Mouse (Mus musculus): ENCODE data around the gene Acap2. TPM values are rescaled to one million over a fixed set of nuclear protein-coding genes. Genes with fewer than 3 reads are reported as not detected.

Acap2 gene
- polyA plus RNA-seq, 1 experiment from 2014 or later = 24.6 TPM

GRCm38 (mm10) chr16:31080573-31081051, 120.4 kb downstream of the Acap2 start:
- H3K27ac ChIP-seq = peak overlapping the region; percentile 92
- H3K4me1 ChIP-seq = peaks cover 10% of the 10 kb centered on the region
- peak; percentile 65 for ATAC-seq (ENCODE audit: insufficient number of reproducible peaks, insufficient read depth, low FRiP score, low TSS enrichment)
- H3K9me3 ChIP-seq = no peaks in the 10 kb centered on the region
- H3K4me2 ChIP-seq (replicated peaks) = peak overlapping the region; percentile 96
- H3K9ac ChIP-seq = peak overlapping the region; percentile 79
- H3K36me3 ChIP-seq = no peaks in the 10 kb centered on the region
- under 1% methylated on average over 36 of the region's 36 CpGs for WGBS
- H3K4me3 ChIP-seq = peak overlapping the region; percentile 80
- H3K27me3 ChIP-seq = no peaks in the 10 kb centered on the region

GRCm38 (mm10) chr16:31077396-31077795, 123.6 kb downstream of the Acap2 start:
- H3K9ac ChIP-seq = no peak overlapping the region
- no peak for ATAC-seq (ENCODE audit: insufficient number of reproducible peaks, insufficient read depth, low FRiP score, low TSS enrichment)
- 86% methylated on average over 5 of the region's 5 CpGs for WGBS

GRCm38 (mm10) chr16:31076436-31076835, 124.6 kb downstream of the Acap2 start:
- H3K4me3 ChIP-seq = no peak overlapping the region
- no peak for ATAC-seq (ENCODE audit: insufficient number of reproducible peaks, insufficient read depth, low FRiP score, low TSS enrichment)
- 81% methylated on average over 8 of the region's 8 CpGs for WGBS

More at GRCm38 (mm10) chr16:31077396-31077795, 123.6 kb downstream of the Acap2 start:
- no peaks in the 10 kb centered on the region for H3K9me3 ChIP-seq
- H3K27me3 ChIP-seq = no peaks in the 10 kb centered on the region
- H3K4me3 ChIP-seq = no peak overlapping the region
- H3K27ac ChIP-seq = no peak overlapping the region
- peaks cover 10% of the 10 kb centered on the region for H3K4me1 ChIP-seq
- H3K4me2 ChIP-seq (replicated peaks) = no peak overlapping the region
- H3K36me3 ChIP-seq = no peaks in the 10 kb centered on the region

DNA sequence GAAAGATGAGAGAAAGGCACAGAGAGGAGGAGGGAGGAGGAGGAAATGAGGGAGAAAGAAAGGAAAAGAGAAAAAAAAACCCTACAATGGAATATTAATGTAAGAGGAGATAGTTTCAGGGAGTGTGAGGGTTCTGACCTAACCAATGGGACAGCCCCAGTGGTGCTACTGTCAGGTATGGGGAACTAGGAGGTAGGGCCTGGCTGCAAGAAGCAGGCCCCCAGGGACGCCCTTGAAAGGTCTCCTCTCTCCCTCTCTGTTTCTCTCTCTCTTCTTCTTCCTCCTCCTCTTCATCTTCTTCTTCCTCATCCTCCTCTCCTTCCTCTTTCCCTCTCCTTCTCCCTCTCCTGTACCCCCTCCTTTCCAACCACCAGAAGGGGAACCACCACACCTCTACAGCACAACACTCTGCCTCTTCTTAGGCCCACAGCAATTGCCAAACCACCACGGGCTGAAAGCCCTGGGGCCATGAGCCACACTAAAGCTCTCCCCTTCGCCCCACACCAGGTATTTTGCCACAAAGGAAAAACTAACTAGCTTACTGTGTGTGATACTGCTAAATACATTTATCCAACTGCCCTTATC, 126.6 kb downstream of the Acap2 start:
- no peak overlapping the region for H3K4me3 ChIP-seq
- no peak for ATAC-seq (ENCODE audit: insufficient number of reproducible peaks, insufficient read depth, low FRiP score, low TSS enrichment)
- no peaks in the 10 kb centered on the region for H3K27me3 ChIP-seq
- no peak overlapping the region for H3K4me2 ChIP-seq (replicated peaks)
- no peaks in the 10 kb centered on the region for H3K36me3 ChIP-seq
- no peak overlapping the region for H3K27ac ChIP-seq
- H3K4me1 ChIP-seq = peaks cover 16% of the 10 kb centered on the region
- no peak overlapping the region for H3K9ac ChIP-seq
- whole genome bisulfite sequencing = 71% methylated on average over 3 of the region's 3 CpGs
- no peaks in the 10 kb centered on the region for H3K9me3 ChIP-seq

More at GRCm38 (mm10) chr16:31076436-31076835, 124.6 kb downstream of the Acap2 start:
- Histone ChIP-seq H3K9me3 (no peaks in the 10 kb centered on the region), H3K27me3 (no peaks in the 10 kb centered on the region), H3K9ac (no peak overlapping the region), H3K4me1 (peaks cover 7% of the 10 kb centered on the region), H3K4me2 (replicated peaks) (no peak overlapping the region), H3K27ac (no peak overlapping the region), H3K36me3 (no peaks in the 10 kb centered on the region)

GRCm38 (mm10) chr16:31071731-31072130, 129.3 kb downstream of the Acap2 start:
- Histone ChIP-seq H3K9me3 (no peaks in the 10 kb centered on the region), H3K4me3 (no peak overlapping the region), H3K27me3 (no peaks in the 10 kb centered on the region), H3K4me2 (replicated peaks) (no peak overlapping the region), H3K27ac (no peak overlapping the region), H3K9ac (no peak overlapping the region), H3K36me3 (no peaks in the 10 kb centered on the region), H3K4me1 (peaks cover 30% of the 10 kb centered on the region)
- ATAC-seq (ENCODE audit: insufficient number of reproducible peaks, insufficient read depth, low FRiP score, low TSS enrichment) = no peak
- WGBS = 81% methylated on average over 6 of the region's 6 CpGs

DNA sequence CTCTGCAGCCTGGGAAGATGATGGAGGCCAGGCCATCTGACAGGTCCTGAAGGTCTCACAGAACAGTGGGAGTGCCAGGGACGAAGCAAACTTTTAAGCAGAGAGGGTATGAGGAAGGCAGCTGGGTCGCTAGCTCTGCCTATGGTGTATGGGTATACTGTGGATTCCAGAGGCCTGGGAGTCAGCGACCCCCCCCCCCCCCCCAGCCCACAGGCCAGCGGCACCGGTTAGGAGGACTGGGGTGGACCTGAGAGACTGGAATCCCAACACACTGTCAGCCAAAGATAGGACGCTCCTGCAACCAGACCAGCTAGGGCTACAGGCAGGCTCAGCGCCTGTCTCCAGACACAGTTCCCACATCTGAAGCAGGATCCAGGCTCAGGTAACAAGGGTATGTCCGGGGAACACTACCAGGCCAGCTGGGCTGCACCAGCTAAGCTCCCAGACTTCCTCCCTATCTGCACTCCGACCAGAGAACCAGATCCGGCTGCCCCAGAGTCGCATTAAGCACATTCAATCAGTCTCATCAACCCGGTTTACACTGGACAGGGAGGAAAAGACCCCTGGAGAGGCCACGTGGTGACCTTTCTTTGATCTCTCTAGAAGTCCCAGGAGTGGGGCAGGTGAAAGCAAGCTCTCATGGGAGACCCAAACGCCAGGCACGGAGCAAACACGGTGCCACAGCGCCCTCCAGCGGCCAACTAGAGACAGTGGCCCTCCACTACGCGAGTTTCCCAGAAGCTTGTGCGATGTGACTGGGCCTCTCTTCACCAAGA, 130.5 kb downstream of the Acap2 start:
- peak overlapping the region; percentile 16; the same call in 1 of the 2 replicates for H3K9ac ChIP-seq
- H3K36me3 ChIP-seq = no peaks in the 10 kb centered on the region
- no peaks in the 10 kb centered on the region for H3K27me3 ChIP-seq
- H3K4me2 ChIP-seq (replicated peaks) = peak overlapping the region; percentile 34; the same call in 1 of the 2 replicates
- H3K9me3 ChIP-seq = no peaks in the 10 kb centered on the region
- WGBS = 10% methylated on average over 20 of the region's 21 CpGs
- no peak overlapping the region for H3K4me3 ChIP-seq
- peak; percentile 65 for ATAC-seq (ENCODE audit: insufficient number of reproducible peaks, insufficient read depth, low FRiP score, low TSS enrichment)
- no peak overlapping the region for H3K27ac ChIP-seq
- H3K4me1 ChIP-seq = peaks cover 32% of the 10 kb centered on the region

- H3K27ac ChIP-seq = no peak overlapping the region
- ATAC-seq (ENCODE audit: insufficient number of reproducible peaks, insufficient read depth, low FRiP score, low TSS enrichment) = no peak
- H3K36me3 ChIP-seq = no peaks in the 10 kb centered on the region
- WGBS = 78% methylated on average over 14 of the region's 14 CpGs
- no peaks in the 10 kb centered on the region for H3K27me3 ChIP-seq
- no peaks in the 10 kb centered on the region for H3K9me3 ChIP-seq
- H3K4me3 ChIP-seq = no peak overlapping the region
- no peak overlapping the region for H3K9ac ChIP-seq
- H3K4me1 ChIP-seq = peaks cover 32% of the 10 kb centered on the region
- no peak overlapping the region for H3K4me2 ChIP-seq (replicated peaks)
Measured at GRCm38 (mm10) chr16:31069211-31070166, 131.6 kb downstream of the Acap2 start.

DNA sequence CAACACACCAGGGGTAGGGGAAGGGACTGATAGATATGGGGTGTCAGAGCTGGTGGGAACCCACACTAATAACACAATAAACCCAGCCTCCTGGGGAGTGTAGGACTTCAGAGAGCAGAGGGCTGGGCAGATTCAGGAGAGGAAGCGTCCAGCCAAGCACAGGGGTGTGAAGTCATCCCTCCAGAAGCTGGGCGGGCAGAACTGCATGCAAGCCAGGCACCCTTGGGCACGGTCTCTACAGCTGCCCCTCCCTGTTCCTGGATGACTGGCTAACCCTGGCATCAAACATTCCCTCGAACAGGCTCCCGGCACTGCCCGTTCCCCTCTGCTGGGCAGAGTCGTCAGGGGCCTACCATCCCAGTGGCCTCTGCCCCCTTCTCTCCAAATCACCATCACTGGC, 132.8 kb downstream of the Acap2 start:
- no peak overlapping the region for H3K27ac ChIP-seq
- H3K9ac ChIP-seq = no peak overlapping the region
- no peaks in the 10 kb centered on the region for H3K9me3 ChIP-seq
- H3K4me1 ChIP-seq = peaks cover 32% of the 10 kb centered on the region
- no peak overlapping the region for H3K4me2 ChIP-seq (replicated peaks)
- H3K4me3 ChIP-seq = no peak overlapping the region
- no peaks in the 10 kb centered on the region for H3K36me3 ChIP-seq
- whole genome bisulfite sequencing = 76% methylated on average over 7 of the region's 7 CpGs
- no peak for ATAC-seq (ENCODE audit: insufficient number of reproducible peaks, insufficient read depth, low FRiP score, low TSS enrichment)
- no peaks in the 10 kb centered on the region for H3K27me3 ChIP-seq

GRCm38 (mm10) chr16:31066344-31067098, 134.5 kb downstream of the Acap2 start:
- WGBS = 63% methylated on average over 15 of the region's 15 CpGs
- Histone ChIP-seq H3K27me3 (no peaks in the 10 kb centered on the region), H3K9me3 (no peaks in the 10 kb centered on the region), H3K4me3 (no peak overlapping the region), H3K9ac (no peak overlapping the region), H3K4me2 (replicated peaks) (no peak overlapping the region), H3K4me1 (peaks cover 39% of the 10 kb centered on the region), H3K27ac (peak overlapping the region; percentile 41; the same call in 1 of the 2 replicates), H3K36me3 (no peaks in the 10 kb centered on the region)
- ATAC-seq (ENCODE audit: insufficient number of reproducible peaks, insufficient read depth, low FRiP score, low TSS enrichment) = no peak

GRCm38 (mm10) chr16:31064782-31065181, 136.3 kb downstream of the Acap2 start:
- H3K27ac ChIP-seq = no peak overlapping the region
- peaks cover 30% of the 10 kb centered on the region for H3K4me1 ChIP-seq
- WGBS = 92% methylated on average over 6 of the region's 6 CpGs
- H3K4me2 ChIP-seq (replicated peaks) = no peak overlapping the region
- H3K9ac ChIP-seq = no peak overlapping the region
- H3K4me3 ChIP-seq = no peak overlapping the region
- H3K9me3 ChIP-seq = no peaks in the 10 kb centered on the region
- H3K36me3 ChIP-seq = no peaks in the 10 kb centered on the region
- ATAC-seq (ENCODE audit: insufficient number of reproducible peaks, insufficient read depth, low FRiP score, low TSS enrichment) = no peak
- H3K27me3 ChIP-seq = no peaks in the 10 kb centered on the region

DNA sequence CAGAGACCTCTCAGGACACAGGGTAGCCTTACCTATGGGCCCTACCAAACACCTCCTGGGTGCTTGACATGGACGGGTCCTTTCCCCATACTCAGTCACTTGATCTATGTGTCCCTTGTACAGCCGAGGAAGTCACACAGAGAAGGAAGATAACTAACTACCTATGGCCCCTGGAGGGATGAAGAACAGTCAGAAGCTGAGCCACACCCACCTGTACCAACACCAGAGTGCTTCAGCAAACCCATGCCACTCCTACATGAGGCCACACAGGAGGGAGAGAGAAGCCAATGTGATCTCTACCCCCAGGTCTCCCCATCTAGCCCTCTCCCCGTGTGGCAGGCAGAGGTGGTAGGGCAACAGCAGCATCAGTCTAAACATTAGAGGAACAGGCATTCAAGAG, 138.1 kb downstream of the Acap2 start:
- no peak overlapping the region for H3K4me2 ChIP-seq (replicated peaks)
- no peak overlapping the region for H3K4me3 ChIP-seq
- WGBS = 80% methylated on average over 3 of the region's 3 CpGs
- peaks cover 34% of the 10 kb centered on the region for H3K4me1 ChIP-seq
- no peak for ATAC-seq (ENCODE audit: insufficient number of reproducible peaks, insufficient read depth, low FRiP score, low TSS enrichment)
- no peaks in the 10 kb centered on the region for H3K27me3 ChIP-seq
- no peaks in the 10 kb centered on the region for H3K36me3 ChIP-seq
- H3K9me3 ChIP-seq = no peaks in the 10 kb centered on the region
- H3K27ac ChIP-seq = no peak overlapping the region
- H3K9ac ChIP-seq = no peak overlapping the region

All from embryonic facial prominence, embryonic 12.5 days (tissue).